Mouse (Mus musculus) ovary, postnatal 36 days (tissue): ENCODE data around the gene Nudt7.

Source experiments
- DNase-seq: peaks from one replicate; pipeline ENCODE4 v3.0.0; 2022; ENCODE audit warnings: low spot score, mixed read lengths

Nudt7 gene

DNA sequence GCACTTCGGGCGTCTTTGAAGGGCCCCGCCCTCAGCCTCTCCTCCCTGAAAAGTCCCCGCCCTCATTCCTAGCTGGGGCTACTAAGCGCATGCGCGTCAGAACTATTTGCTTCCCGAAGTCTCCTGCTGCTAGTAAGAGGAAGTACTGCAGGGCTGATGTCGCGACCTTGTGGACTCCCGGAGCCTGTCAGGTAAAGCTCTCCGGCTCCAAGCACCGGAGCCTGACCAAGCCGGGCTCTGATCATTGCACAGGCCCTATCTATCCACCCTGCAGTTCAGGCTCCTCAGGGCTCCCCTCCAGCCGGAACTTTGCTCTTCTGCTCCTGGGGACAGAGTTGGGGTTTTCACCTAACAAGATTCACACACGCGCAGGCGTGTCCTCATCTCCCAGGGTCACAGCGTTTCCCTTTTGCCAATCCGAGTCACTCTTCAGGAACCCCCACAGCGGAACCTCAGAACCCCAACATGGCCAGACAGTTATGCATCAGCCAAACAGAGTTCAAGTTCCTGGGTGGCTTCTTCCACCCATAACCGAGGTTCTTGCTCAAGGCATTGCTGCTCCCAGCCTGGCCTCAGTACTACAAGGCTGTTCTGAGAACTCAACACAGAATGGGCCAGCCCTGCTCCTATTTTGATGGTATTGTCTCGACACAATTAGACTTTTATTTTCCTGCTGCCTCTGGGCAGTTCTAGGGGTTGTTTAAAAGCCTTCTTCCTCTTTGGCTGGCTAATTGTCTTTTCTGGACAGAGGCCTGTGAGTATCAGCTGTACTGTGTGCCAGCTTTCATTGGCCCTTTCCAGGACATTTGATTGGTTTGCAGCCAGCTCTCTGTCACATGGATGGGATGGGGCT is at the start of gene Nudt7:
Gene Nudt7, plus strand, starts transcription at position 48 of the 853 bp plus-strand sequence.
- DNase-seq: peak; percentile 85

DNA sequence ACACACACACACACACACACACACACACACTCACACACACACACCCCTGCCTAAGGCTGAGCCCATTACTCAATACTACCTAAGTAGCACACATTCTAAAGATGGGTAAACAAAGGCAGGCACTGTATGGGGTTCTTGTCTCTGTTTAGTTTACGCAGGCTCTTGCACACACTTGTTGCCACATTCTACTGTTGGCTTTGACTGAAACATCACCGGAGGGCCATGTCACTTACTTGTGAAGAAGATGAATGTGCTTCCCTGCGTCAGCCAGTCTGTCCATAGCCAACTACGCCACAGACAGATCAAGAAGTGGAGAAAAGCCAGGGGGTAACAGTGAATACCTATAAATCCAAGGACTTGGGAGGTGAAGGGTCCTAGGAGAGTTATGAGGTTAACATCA is 45.4 kb upstream of the Nudt7 start:
- DNase-seq: no peak

DNA sequence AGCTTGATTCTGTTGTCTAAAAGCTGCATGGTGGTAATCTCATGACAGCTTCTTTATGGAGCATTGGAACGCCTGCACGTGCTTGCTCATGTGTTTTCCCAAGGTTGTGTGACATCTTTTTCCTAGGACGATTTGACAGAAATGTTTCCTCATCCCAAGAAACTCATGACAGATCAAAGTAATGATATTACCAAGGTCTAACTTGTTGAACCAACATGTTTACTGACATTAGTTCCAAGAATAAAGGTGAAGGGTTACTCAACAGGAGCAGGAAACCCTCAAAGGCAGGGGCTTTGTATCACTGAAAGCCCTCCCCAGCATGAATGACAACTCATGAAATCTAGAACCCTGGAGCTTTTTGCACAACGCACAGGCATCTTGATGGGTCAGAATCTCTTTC is 42.6 kb upstream of the Nudt7 start:
- no peak for DNase-seq

DNA sequence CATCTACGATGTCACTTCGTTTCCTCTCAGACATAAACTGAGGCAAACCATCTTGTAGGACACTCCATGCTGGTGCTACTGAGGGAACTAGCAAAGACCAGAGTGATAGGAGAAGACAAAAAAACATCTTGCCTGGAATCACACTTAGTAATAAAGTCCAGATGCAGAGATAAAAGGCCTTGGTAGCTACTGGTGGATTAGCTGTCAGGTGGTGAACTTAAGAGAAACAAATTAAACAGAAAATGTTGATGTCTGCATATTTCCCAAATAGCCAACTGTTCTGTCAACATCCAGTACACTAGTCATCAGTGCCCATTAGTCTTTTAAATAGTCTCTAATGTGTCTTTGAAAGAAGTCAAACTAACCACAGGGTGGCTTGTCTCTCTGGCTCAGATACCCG is 40.0 kb upstream of the Nudt7 start:
- DNase-seq: no peak

DNA sequence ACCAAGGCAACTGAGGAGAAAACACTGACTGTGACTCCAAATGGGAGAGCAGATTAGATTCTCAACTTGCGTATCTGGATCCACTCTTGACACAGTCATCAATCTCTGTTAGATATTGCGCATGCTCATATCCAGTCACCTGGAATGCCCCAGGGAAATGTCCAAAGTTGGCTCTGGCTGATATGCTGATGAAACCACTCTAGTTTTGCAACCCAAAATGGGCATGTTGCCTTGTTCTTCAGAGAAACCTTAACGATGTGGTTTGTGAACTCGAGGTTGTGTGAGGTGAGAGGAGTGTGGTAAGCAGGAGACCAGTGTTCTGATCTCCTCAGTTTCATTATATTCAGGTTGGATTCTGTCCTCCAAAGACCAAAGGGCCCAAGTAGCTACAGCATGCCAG is 38.8 kb upstream of the Nudt7 start:
- DNase-seq: no peak

DNA sequence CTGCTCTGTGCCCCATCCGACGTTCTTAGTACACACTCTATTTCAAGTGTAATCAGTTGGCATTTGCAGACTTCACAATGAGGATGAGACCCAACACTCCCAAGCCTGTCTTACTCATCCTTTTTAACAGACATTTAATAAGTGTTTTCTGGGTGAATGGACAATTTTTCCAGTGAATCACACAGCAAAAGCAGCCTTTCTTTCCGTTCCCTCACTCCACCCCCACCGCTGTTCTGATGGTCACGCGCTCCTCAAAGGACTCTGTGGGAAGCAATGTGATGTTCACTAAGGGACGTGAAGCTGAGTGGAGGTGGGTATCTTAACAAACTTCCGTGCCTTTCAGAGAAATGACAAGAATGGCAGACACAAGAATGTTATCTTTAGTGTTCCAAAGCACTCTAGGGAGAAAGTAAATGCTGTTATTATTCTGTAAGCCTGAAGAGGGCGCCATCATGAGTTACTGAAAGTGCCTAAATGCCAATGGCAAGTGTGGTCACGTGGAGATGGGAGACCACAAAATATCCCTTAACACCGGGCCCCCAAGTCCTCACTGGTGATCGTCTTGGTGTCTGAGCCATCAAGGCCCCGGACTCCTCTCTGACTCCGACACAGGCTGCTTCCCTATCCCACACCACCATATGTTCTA is 32.7 kb upstream of the Nudt7 start:
- no peak for DNase-seq

DNA sequence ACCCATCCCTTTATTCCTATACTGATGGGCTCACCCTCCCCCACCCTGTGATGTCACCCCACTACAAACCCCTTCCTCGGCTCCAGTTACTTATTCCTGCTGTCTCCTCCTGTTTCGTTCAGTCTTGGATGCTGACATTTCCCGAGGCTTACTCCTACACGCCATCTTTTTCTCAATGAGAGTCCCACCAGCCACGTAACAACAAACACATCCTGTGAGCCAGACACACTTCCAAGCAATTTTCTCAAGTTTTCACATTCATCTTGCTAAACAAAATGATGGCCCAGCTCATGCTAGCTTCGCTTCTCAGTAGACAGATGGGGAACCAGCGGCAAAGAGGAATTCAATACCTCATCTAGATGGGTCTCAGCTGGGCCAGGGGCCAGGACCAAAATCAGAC is 30.0 kb upstream of the Nudt7 start:
- no peak for DNase-seq

DNA sequence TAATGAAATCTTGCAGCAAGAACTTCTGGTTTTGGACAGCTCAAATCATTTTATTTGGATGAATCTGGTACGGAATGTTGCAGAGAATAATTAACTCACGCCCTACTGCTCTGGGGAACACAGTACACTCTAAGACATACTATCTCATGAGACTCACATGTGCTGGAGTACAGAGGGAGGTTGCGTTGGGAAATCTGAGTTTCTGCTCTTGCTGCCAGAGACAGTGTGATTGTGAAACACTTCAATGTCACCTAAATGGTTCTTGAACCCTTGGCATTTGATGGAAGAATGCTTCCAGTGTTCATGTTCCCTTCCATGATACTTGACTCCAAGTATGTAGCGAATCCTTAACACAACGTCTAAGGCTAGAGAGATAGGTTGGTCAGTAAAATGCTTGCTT is 27.4 kb upstream of the Nudt7 start:
- no peak for DNase-seq

DNA sequence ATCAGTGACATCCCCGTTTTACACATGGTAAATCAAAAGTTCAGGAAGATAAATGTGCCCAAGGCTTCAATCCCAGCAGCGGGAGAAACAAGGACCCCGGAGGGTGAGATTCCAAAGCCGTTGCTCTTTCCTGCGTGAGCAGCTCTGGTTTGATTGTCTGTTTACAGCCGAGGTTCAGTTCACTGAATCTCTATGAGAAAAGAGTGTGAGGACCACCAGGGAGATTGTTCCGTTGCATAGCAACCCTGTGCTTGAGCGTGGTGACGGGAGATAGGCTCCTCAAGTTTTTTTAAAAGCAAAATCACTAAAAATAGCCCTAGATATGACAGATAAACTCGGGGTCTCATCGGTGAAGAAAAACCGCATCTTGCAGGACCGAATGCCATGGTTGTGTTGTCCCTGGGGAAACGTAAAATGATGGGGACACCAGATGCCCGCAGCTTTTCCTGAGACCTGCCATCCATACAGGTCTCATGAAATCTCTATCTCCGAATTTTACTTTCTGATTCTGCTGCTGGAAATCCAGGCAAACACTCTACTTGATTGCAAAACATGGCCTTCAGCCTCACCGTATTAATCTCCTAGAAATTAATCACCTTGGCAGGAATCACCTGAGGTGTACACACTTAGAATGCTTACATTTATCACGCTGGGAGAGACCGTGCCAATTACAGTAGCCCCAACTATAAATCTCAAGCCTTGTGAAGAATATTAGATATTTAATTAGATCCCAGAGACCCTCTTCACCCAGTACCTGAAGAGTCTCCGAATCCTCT is 23.8 kb upstream of the Nudt7 start:
- no peak for DNase-seq

DNA sequence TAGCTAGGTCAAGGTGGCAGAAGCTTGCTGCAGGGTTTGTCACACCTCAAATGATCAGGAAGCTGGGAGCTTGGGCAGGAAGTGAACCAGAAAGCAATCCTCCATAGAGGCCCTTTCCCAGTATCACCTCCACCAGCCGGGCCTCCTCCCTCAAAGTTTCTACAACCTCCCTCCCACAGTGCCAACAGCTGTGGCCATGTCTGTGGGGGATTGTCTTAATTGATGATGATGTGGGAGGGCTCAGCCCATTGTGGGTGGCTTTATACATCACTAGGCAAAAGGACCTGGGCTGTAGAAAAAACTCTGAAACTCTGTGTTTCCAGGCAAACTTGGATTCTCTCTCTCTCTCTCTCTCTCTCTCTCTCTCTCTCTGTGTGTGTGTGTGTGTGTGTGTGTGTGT is 18.3 kb upstream of the Nudt7 start:
- no peak for DNase-seq

DNA sequence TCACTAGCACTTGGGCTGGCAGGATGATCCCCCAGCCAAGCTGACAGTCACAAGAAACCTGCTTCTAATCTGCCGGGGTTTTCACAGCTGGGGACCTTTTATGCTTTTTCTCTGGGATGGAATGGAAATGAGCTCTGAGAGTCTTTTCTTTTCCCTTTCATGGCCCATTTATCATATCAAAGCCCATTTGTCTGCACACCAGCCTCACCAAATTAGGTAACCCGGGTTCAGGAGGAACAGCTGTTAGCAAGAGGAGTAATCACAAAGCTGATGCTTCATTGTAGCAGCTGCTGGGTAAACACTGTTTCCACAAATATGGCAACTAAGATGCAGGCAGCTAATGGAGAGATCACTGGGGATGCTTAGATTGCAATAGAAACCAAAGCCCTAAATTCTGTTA is 17.3 kb upstream of the Nudt7 start:
- DNase-seq: no peak

DNA sequence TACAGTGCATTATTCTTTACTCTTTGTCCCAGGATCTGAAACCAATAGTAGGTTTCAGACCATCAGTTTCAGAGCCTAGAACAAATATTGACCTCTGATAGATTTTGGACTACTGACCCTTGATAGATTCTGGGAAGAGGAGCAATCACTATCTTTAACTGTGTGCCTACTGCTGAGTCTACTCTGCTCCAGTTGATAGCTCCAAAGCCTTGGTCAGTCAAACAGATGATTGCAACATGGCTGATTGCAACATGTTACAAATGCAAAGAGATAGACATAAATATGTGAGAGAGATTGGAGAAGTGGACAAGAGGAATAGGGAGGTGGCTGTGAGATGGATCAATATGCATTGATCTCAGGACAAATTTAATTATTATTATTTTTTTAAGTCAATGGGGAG is 15.9 kb upstream of the Nudt7 start:
- no peak for DNase-seq

DNA sequence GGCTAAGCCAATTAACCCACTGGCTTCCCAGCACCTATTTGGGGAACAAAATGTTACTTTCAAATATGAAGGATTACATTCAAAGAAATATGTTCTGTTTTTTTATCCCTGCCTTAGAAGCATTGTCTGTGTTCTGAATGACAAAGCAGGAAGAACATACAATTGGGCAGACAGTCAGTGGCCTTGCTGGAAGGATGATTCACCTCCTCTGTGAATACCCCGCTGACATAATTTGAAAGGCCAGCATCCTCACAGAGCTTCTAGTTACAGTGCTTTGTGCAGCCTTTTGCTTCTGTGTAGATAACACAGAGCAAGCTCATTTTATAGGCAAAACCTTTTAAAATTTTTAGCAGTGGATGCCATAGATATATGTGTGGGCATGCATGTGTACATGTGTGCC is 11.6 kb upstream of the Nudt7 start:
- DNase-seq: no peak

DNA sequence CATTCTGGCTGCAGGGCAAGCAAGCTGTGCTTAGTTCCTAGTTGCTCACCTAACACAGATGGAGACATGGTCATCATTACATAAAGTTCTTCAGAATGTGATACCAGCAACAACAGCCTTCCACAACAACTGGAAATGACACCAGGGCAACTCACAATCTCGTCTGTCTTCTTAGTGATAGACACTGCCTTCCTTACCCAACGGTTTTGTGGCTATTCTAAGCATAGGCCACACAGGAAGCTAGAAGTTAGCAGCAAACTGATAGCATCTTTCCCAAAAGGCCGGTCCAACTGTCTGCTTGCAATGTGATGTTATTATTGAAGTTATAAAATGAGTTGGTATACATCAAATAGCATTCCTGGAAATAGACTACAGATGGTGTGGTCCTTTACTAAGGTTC is 9.7 kb upstream of the Nudt7 start:
- DNase-seq: no peak

DNA sequence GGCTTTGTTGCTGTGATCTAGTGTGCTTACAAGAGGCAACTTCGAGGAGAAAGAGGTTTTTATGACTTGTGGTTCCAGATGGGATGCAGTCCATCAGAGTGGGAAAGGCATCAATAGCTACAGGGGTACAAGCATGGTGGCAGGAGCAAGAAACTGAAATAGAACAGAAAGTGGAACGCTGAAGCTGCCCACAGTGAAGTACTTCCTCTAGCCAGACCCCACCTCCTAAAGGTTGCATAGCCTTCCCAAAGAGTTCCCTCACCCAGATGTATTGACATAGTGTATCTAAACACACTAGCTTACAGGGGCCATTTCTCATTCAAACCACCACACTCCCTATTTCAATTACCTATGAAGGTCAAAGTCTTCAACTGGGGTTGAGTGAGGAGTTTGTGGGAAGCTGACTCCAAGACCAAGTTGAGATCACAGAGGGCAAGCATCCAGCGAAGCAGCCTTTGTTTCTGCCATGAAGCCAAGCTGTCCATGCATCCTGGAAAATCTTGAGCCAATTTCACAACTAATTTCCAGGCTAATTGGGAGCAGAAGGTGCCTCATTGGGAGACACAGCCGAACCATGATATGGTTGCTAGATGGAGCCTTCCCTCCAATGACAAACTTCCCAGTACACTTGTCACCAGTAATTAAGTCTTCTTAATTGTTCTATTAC is 9.1 kb upstream of the Nudt7 start:
- DNase-seq: no peak

DNA sequence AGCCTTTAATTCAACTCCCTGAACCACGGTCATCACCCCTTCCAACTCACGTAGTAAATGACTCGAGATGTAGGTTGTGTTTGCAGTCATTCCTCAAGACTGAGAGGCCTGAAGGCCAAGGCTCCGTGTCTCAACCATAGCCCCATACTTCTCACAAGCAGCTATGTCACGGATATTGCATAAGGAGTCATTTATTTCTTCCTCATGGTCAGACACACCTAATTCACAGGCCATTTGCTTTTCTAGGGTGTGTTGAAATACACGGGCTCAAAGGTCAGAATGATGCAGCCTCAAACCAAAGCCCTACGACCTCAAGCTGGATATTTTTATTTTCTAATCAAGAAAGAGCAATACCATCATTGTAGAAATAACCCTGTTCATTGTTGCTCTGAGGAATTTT is 2.5 kb upstream of the Nudt7 start:
- no peak for DNase-seq

DNA sequence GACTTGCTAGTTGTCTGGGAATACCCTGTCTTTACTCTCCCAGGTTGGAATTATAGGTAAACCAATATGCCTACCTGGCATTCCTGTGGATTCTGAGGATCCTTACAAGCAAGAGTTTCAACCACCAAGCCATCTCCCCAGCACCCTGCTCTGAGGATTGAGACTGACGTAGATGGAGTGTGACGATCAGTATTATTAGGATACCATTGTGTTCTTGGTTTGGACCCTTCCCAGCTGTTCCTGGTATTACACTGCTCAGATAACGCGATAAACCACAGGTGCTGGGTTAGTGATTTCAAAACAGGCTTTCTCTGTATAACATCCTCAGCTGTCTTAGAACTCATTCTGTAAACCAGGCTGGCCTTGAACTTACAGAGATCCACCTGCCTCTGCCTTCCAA is 1.9 kb upstream of the Nudt7 start:
- no peak for DNase-seq

DNA sequence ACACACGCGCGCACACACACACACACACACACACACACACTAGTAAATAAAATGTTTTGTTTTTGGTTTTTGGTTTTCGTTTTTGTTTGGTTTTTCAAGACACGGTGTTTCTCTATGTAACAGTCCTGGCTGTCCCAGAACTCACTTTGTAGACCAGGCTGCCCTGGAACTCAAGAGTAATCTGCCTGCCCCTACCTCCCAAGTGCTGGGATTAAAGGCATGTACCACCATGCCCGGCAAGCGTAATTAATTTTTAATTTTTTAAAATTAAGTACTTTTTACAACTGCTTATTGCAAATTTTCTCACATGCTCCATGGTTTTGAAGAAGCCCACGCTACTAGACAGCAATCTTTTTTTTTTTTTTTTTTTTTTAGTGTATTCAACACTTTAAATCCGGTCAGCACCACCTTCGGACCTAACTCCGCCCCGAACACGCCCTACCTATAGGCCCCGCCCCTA is 277 bp upstream of the Nudt7 start:
- no peak for DNase-seq

DNA sequence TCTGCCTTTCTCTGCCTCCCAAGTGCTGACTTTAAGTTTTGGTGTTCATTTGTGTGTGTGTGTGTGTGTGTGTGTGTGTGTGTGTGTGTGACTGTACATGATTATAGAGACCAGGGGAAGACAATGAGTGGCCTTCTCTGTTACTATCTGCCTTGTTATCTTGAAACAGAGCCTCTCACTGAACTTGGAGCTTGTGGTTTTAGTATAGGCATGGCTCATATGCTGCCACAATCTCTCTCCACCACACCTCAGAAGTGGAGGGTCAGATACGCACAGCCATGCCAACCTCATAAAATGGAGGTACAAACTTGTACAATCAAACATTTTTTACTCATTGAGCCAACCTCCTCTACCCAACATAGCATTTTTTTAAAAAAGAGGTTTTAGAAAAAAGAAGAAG is 3.4 kb downstream of the Nudt7 start:
- DNase-seq: no peak

DNA sequence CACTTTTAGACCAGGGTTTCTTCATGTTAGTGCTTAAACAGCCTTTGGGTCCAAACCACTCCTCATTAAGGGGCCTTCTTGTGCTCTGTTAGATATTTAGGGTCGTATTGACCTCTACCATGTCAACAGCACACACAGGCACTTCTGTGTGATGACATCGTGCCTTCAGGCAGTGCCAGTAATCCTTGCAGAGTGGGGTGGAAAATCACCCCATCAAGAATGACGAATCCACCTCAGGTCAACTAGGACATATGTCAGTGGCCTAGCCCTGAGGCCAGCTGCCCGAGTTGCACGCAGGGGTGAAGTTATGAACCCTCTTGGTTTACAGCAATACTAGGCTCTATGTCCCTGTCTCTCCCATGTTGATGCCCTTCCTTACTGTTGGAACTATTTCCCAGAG is 3.8 kb downstream of the Nudt7 start:
- no peak for DNase-seq

DNA sequence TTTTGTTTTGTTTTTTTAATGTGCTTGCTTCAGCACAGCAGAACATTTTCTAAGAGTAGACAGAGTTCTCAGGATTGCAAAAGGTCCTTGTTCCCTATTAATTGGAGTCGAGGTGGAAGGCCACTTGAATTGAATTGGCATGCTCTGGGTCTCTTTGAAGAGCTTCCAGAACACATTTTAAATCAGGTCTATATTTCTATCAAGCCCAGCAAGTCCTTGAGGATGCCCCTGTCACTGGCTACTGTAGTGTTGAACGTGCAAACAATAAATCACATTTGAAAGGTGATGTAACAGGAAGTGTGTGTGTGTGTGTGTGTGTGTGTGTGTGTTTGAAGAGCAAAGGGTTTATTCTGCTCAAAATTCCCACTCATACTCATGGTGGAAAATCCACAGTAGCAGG is 7.1 kb downstream of the Nudt7 start:
- DNase-seq: no peak

DNA sequence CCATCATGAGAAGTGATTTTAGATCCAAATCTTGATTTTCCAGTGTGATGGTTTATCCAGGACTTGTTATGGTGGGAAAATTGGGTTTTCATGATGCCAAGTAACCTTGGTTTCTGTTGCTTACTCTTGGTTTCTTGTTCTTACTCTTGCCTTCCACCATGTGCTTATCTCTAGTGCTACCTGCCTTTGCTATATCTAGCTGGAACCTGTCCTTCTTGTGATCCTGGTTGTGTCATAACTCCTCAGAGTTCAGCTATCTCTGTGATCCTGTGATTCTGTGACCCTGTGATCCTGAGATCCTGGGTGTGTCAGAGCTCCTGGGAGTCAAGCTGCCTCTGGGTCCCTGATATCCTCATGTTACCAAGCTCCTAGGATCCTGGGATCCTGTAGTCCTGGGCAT is 8.8 kb downstream of the Nudt7 start:
- DNase-seq: no peak
